Mouse (Mus musculus): ENCODE results near the gene Cdk17.

DNA sequence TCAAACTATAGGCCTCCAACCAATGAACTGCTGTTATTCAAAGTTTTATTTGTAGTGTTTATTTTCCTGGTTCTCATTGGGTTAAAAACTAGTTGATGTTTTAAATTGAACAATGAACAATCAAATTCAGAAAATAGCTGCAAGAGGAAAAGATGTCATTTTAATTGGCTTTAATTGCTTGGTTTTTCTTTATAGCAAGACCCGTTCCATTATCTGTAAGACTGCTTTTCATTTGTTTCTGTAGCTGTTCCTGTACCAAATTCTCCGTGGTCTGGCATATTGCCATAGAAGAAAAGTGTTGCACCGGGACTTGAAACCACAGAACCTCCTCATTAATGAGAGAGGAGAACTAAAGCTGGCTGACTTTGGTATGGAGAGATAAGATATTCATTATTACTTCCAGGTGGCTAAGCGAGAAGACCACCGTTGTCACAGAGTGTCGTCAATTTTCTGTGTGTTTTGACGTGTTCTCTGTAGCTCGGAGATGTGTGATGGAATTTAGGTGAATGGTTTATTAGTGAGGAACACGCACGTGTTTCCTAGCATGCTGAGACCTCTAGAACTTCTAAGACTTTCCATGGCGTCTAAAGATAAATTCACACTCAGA, 67.8 kb downstream of the Cdk17 start:
- no peak for TF ChIP-seq POLR2A (IDR thresholded peaks at IDR 0.05; ENCODE audit: borderline replicate concordance, extremely low read depth, low read depth, low read length)
- no peak for TF ChIP-seq CTCF (IDR thresholded peaks at IDR 0.05; ENCODE audit: insufficient read depth, low read length)

All from lung, adult 2 months (tissue).